Mouse (Mus musculus) frontal cortex, adult 2 months (tissue): ENCODE data around the gene Slc16a5. TPM values are rescaled to one million over a fixed set of nuclear protein-coding genes. Genes with fewer than 3 reads are reported as not detected.

ENCODE experiments used
- DNase-seq, 2 experiments: peaks; one replicate each; pipeline ENCODE4 v3.0.0; 2022; ENCODE audit warnings: low spot score in 1 of 2; ENCODE audit errors: extremely low spot score in 1 of 2
- polyA plus RNA-seq: library from polyadenylated mRNA; depleted of rRNA; stranded (reverse); fragments of >200 nt; gene quantifications from 2 replicates; pipeline ENCODE4 v1.2.3, GENCODE M21; 2012; rRNA removed

Gene Slc16a5
- 0.06 TPM in 1 of 2 replicates, not detected in the other for polyA plus RNA-seq

GRCm38 (mm10) chr11:115462243-115462891, at the start of gene Slc16a5:
Gene Slc16a5 (plus strand): TSS chr11:115462474.
- DNase-seq: no peak

DNA sequence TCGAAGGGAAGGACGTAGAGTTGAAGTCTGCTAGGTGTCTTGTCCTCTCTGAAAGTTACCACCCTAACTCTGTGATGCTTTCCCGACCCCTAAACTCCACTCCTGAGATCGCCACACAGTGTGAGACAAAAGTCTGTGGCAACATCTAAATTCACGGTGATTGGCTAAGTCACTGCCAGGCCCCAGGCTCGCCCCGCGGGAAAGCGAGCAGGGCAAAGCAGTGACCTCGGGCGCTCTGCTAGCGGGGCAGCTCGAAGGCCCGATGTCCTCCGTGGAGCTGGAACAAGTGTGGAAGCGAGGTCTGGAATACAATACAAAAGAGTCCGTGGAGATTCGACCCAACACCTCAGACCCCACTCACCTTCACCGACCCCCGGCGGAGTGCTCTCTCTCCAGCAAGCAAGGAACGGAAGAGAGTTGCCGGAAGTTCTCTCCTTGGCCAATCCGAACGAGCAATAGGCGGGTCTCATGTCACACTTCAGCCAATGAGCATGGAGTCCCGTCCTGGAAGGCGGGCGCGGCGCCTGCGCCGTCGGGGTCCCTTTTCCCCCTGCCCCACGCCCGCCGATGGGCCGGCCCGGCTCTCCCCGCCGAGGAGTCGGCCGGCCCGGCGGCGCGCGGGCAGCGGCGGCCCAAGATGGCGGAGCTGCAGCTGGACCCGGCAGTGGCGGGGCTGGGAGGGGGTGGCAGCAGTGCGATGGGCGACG, 42.6 kb upstream of the Slc16a5 start, which contains the start of the genes Atp5h and Kctd2:
Atp5h (minus strand) TSS at position 432 of the 707 bp plus-strand sequence.
Kctd2 (plus strand) TSS at position 598 of the 707 bp plus-strand sequence.
- DNase-seq: peak; percentile 92 to 95

GRCm38 (mm10) chr11:115420336-115421190, 41.7 kb upstream of the Slc16a5 start:
- peak; percentile 35 to 51 for DNase-seq

DNA sequence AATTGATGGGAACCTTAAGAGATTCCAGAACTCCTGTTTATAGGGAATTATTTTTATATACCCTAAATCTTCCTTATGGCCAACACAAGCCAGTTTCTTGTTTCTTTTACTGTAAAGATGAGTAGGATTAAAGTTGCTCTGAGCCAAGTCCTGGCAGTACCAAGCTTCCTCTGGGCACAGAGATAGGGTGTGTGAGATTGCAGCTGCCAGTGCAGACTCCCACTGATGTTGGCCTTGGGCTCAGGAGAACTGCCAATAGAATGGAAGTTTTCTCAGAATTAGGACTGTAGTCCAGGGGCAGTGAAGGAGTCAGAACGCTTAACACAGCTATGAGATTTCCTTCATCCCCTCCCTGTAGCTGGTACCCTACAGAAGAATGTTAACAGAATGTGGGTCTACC, 40.9 kb upstream of the Slc16a5 start:
- peak in 1 of 2 experiments; percentile 39 for DNase-seq

- DNase-seq: no peak
Measured at GRCm38 (mm10) chr11:115421972-115422371, 40.3 kb upstream of the Slc16a5 start.

DNA sequence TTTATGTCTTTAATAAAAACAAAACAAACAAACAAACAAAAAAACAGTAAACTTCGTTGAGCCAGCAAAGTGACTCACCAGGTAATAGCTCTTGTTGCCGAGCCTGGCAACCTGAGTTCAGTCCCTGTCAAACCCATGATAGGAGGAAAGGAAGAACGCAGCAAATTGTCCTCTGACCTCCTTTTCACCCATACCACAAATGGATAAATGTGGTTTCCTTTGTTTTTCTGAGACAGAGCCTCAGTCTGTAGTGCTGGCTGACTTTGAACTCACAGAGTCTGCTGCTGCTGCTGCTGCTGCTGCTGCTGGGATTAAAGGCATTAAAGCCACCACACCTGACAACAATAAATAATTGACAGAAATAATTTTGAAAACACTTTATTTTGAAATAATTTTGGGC, 39.2 kb upstream of the Slc16a5 start:
- no peak for DNase-seq

DNA sequence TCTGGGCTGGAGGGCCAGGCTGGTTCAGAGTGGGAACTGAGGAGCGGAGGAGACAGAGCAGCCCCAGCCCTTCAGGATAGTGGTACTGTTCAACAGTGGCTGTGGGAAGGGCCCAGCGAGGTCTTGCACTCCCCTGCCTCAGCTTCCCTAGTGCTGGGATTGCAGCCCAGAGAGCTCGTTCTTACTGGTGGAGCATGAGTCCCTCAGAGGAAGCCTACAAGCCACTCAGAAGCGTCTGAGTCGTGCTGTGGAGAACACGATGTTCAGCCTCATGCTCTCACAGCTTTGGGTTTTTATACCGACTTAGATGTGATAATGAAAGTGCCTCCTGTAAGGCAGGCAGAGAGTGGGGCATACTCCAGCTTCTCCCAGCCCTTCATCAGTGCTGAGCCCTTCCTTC, 37.6 kb upstream of the Slc16a5 start:
- no peak for DNase-seq

GRCm38 (mm10) chr11:115425671-115426070, 36.6 kb upstream of the Slc16a5 start:
- DNase-seq: no peak

DNA sequence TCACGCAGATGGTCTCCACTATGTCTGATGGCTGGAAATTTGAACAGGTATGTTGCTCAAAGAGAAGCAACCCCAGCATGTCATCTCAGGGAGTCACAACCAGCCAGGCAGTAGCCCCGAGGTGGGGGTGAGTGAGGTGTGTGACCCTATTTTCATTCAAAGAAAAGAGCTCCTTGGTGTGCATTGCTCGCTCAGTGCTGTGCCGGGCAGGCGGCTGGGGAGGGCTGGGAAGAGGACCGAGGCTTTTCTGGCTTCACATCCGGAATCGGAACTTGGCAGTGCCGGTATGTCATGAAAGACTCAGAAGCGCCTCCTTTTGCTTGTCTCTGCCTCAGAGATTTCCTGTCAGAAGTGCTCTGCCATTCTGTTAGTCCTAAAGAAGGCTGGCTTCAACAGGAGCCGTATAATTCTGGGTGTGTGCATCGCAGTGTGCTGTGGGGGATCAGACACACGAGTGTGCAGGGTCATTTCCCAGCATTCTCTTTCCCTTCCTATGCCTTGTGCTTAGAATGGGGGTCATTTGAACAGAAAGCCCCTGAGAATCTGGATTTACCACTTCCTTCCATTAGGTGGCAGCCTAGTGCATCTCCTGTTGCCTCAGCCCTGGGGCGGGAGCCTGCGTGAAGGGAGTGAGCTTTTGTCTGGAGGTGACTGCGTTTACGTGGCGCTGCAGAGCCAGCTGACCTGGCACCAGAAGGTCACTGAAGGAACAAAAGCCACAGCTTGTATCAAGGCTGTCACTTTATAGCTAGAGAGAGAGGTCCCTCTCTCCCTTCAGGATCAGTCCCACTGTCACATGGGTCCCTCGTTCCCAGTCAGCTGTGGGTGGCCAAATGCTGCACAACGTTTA, 34.6 kb upstream of the Slc16a5 start:
- peak; percentile 70 to 88 for DNase-seq

DNA sequence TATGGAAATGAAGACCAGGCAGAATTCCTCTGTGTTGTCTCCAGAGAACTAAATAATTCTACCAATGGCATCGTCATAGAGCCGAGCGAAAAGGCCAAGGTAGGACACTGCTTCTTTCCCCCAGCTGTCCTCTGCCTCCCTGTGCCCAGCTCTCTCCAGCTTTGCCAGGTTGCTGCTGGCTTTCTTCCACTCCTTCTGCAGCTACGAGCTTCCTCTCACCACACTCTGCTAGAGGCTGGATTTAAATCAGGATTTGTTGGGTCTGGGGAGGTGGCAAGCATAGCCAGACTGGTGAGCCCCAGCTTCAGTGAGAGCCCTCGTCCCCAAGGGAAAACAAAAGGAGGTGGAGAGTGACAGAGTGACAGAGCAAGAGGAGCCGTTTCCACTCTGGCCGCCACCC, 33.0 kb upstream of the Slc16a5 start:
- peak in 1 of 2 experiments; percentile 59 for DNase-seq

DNA sequence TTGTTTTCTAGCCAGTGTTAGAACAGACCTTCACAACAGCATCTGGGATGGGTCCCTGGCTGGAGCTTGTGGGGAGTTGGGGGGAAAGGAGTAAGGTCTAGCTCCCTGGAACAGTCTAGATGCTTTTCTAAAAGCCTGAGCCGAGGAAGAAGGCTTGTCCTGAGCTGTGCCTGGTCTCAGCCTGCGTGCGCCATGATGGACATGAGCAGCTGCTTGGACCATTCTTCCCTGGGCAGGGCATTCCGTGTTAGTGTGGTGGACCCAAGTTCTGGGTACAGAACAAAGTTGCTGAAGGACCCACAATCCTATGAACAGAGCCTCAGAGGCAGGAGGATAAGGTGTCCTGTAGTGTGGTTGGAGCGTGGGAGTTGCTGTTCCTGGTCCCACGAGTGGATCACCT, 31.7 kb upstream of the Slc16a5 start:
- no peak for DNase-seq

DNA sequence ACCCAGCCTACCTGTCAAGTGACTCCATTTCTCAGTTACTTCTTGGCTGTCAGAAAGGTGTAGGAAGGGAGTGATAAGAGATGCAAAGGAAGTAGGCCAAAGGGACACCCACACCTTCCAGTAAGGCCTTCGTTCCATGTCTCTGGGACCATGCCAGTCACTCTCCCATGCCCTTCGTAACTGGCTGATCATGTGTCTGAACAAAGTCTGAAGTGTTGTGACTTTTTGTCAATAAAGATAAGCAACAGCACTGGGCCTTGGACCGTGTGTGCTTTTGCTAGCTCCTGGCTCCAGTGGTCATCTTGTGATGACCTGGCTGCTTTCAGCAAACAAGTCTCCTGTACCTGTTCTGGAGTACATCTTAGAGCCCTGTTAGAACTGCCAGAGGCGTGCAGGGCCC, 29.5 kb upstream of the Slc16a5 start:
- no peak for DNase-seq

DNA sequence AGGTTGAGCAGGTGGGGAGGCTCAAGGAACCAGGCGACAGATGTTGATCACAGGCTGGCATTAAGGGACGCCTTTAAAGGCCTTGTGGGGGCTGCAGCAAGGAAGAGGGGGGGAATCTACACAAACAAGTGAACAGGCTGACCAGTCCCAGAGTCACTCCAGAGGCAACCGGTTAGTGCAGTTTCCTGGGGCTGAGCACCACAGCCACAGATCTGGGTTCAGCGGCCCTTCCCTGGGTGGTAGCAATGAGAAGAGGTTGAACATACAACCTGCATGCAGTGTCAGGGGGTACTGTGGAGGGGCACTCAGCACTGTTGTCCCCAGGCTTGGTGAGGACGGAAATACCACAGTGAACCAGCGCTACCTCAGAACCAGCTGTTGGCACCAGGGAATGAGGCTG, 28.9 kb upstream of the Slc16a5 start:
- no peak for DNase-seq

GRCm38 (mm10) chr11:115435596-115436337, 26.5 kb upstream of the Slc16a5 start:
- DNase-seq: no peak

- DNase-seq: peak in 1 of 2 experiments; percentile 42
Measured at GRCm38 (mm10) chr11:115437571-115438122, 24.6 kb upstream of the Slc16a5 start.

- DNase-seq: no peak
Measured at GRCm38 (mm10) chr11:115439326-115439725, 22.9 kb upstream of the Slc16a5 start.

- DNase-seq: no peak
Measured at GRCm38 (mm10) chr11:115439906-115440595, 22.2 kb upstream of the Slc16a5 start, which contains the start of gene Trim80. Gene Trim80 (plus strand): TSS chr11:115440545.

- DNase-seq: no peak
Measured at GRCm38 (mm10) chr11:115441417-115441816, 20.9 kb upstream of the Slc16a5 start.
